Mouse (Mus musculus) hindbrain, postnatal 0 days (tissue): Measurements from ENCODE around the gene Olfr649. TPM values are rescaled to one million over a fixed set of nuclear protein-coding genes. Genes with fewer than 3 reads are reported as not detected.

ENCODE experiments used
- ATAC-seq: fragments of 200-750 bp; cut with Nextera tagmentation; 2 replicates; pipeline ENCODE4 v1.8.0; 2017; ENCODE audit warnings: mild to moderate bottlenecking, moderate TSS enrichment, moderate library complexity
- DNase-seq: peaks from one replicate; pipeline ENCODE4 v3.0.0-alpha.2; 2015; ENCODE audit warnings: low spot score
- H3K27ac ChIP-seq: fragments of 300-500 bp; sonication (generic); 2 replicates; pipeline ENCODE4 v1.5.1; 2014; ENCODE audit warnings: mild to moderate bottlenecking
- H3K27me3 ChIP-seq: fragments of 300-500 bp; sonication (generic); 2 replicates; pipeline ENCODE4 v1.6.1; 2014; ENCODE audit warnings: low read length, mixed read lengths; ENCODE audit not compliant: insufficient read depth
- H3K36me3 ChIP-seq: fragments of 300-500 bp; sonication (generic); 2 replicates; pipeline ENCODE4 v1.6.1; 2014; ENCODE audit warnings: low read length, mixed read lengths; ENCODE audit not compliant: insufficient read depth
- H3K4me1 ChIP-seq: fragments of 300-500 bp; sonication (generic); 2 replicates; pipeline ENCODE4 v1.6.1; 2014; ENCODE audit warnings: antibody characterized with exemption, low read length, mixed read lengths; ENCODE audit not compliant: insufficient read depth
- H3K4me2 ChIP-seq: fragments of 300-500 bp; sonication (generic); 2 replicates; pipeline ENCODE4 v1.6.1; 2014; ENCODE audit warnings: low read depth, mild to moderate bottlenecking, low read length, moderate library complexity, mixed read lengths
- H3K4me3 ChIP-seq: fragments of 300-500 bp; sonication (generic); 2 replicates; pipeline ENCODE4 v1.5.1; 2014; ENCODE audit warnings: low read length
- H3K9ac ChIP-seq: fragments of 300-500 bp; sonication (generic); replicated peaks from 2 replicates; pipeline ENCODE4 v1.6.1; 2014; ENCODE audit warnings: mild to moderate bottlenecking, low read length, moderate library complexity, mixed read lengths
- H3K9me3 ChIP-seq: fragments of 300-500 bp; sonication (generic); 2 replicates; pipeline ENCODE4 v1.6.1; 2016; ENCODE audit warnings: low read length, mixed read lengths
- CTCF ChIP-seq: IDR thresholded peaks from 2 replicates; pipeline ENCODE4 v1.5.1; 2016; ENCODE audit warnings: antibody characterized with exemption, control low read depth, low read depth
- WGBS: fragments of 180-500 bp; shearing (Covaris S2); extraction: QIAGEN DNeasy Blood & Tissue Kit; methylation state at CpG from one replicate; pipeline ENCODE4 v1.1.7; 2014; 5-methylcytosine and 5-hydroxymethylcytosine counted together
- polyA plus RNA-seq: library from polyadenylated mRNA; unstranded; fragments of >200 nt; fragmentation: Nextera tagmentation; extraction: Ambion mirVana; gene quantifications from 2 replicates; pipeline ENCODE4 v1.2.1, GENCODE M21; 2015
- total RNA-seq: library from RNA; depleted of rRNA; stranded (reverse); fragments of >200 nt; gene quantifications from 2 replicates; pipeline ENCODE4 v1.2.3, GENCODE M21; 2014

Olfr649 gene
- total and polyA plus RNA-seq, 2 experiments from 2014 or later: not detected

DNA sequence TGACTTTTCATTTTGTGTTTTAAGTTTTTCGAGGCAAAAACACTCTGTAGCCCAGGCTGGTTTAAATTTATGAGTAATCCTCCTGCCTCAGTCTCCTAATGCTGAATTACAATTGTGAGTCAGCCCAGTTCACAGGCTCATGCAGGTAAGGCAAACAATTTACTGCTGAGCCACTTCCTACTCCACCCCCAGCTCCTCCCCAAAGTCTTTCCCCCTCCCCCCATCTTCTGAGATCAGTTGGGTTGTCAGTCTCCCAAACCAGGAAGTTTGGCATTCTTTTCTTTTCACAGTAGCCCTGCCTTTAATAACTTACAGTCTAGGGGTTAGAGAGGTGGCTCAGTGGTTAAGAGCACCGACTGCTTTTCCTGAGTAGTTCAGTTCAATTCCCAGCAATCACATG is 22.1 kb upstream of the Olfr649 start:
- Histone ChIP-seq H3K4me2 (no peak overlapping the region), H3K4me3 (no peak overlapping the region), H3K27ac (no peak overlapping the region), H3K27me3 (no peaks in the 10 kb centered on the region), H3K4me1 (peaks cover 7% of the 10 kb centered on the region; the same call in 1 of the 2 replicates), H3K9ac (no peak overlapping the region), H3K36me3 (no peaks in the 10 kb centered on the region), H3K9me3 (no peaks in the 10 kb centered on the region)
- 78% methylated on average over 2 of the region's 2 CpGs for WGBS
- ATAC-seq (no peak), DNase-seq (no peak)
- TF ChIP-seq CTCF: no peak

DNA sequence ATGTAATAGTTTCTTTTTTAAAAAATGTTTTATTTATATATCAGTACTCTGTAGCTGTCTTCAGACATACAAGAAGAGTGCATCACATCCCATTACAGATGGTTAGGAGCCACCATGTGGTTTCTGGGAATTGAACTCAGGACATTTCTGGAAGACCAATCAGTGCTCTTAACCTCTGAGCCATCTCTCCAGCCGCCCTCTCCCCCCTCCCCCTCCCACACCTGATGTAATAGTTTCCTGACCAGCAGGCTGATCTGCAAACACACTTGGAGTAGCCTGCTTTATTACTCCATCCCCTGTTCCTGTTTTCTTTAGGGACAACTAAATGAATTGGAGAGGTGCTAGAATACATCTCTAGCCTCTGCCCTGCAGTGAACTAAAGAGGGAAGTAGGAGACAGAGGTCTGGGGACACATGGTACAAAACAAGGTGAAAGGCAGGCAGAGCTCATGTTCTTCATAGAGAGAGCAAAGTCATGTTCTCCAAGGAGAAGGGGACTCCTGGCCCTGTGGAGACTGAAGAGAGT is 20.3 kb upstream of the Olfr649 start:
- no peak for ATAC-seq
- no peaks in the 10 kb centered on the region for H3K36me3 ChIP-seq
- 81% methylated on average over 1 of the region's 1 CpGs for WGBS

DNA sequence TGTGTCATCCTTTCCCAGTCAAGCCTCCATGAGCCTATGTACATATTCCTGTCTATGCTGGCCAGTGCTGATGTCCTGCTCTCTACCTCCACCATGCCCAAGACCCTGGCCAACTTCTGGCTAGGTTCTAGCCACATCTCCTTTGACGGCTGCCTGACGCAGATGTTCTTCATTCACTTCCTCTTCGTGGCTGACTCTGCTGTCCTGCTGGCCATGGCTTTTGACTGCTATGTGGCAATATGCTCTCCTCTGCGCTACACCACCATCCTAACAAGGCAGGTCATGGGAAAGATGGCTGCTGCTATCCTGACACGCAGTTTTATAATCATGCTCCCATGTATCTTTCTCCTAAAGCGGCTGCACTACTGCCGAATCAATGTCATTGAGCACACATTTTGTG is 10.4 kb upstream of the Olfr649 start:
- Histone ChIP-seq H3K4me1 (no peaks in the 10 kb centered on the region), H3K36me3 (no peaks in the 10 kb centered on the region), H3K27ac (no peak overlapping the region), H3K27me3 (no peaks in the 10 kb centered on the region), H3K4me2 (no peak overlapping the region), H3K9ac (no peak overlapping the region), H3K4me3 (no peak overlapping the region), H3K9me3 (no peaks in the 10 kb centered on the region)
- WGBS: 93% methylated on average over 7 of the region's 7 CpGs
- ATAC-seq (no peak), DNase-seq (no peak)
- TF ChIP-seq CTCF: no peak

More for the DNA sequence above, 20.3 kb upstream of the Olfr649 start:
- Histone ChIP-seq H3K4me2 (no peak overlapping the region), H3K9ac (no peak overlapping the region), H3K27me3 (no peaks in the 10 kb centered on the region), H3K4me3 (no peak overlapping the region), H3K27ac (no peak overlapping the region), H3K9me3 (no peaks in the 10 kb centered on the region), H3K4me1 (peaks cover 7% of the 10 kb centered on the region; the same call in 1 of the 2 replicates)
- no peak for TF ChIP-seq CTCF
- DNase-seq: no peak

DNA sequence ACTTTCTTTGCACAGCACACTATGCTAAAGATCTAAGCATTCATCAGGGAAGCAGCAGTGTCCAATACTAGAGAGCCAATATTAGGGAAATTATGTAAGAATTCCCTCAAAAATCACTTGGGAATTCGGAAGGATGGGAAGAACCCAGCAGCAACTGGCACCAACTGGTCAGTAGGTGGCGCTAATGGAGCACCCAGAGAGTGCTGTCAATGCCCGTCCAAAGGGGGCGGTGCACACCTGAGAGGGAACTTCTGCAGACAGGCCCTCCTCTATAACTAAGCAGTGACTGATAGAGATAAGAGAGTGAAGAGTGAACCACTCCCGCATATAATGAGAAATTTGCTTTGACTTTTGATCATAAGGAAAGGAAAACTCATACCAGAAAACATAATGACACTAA is 4.0 kb upstream of the Olfr649 start:
- no peaks in the 10 kb centered on the region for H3K4me1 ChIP-seq
- no peak for ATAC-seq
- peak; percentile 83 for TF ChIP-seq CTCF
- H3K36me3 ChIP-seq: no peaks in the 10 kb centered on the region
- H3K4me3 ChIP-seq: no peak overlapping the region
- peak; percentile 65 for DNase-seq
- H3K9ac ChIP-seq: no peak overlapping the region
- no peaks in the 10 kb centered on the region for H3K27me3 ChIP-seq
- WGBS: 8% methylated on average over 5 of the region's 5 CpGs
- H3K9me3 ChIP-seq: no peaks in the 10 kb centered on the region
- no peak overlapping the region for H3K27ac ChIP-seq
- H3K4me2 ChIP-seq: no peak overlapping the region

DNA sequence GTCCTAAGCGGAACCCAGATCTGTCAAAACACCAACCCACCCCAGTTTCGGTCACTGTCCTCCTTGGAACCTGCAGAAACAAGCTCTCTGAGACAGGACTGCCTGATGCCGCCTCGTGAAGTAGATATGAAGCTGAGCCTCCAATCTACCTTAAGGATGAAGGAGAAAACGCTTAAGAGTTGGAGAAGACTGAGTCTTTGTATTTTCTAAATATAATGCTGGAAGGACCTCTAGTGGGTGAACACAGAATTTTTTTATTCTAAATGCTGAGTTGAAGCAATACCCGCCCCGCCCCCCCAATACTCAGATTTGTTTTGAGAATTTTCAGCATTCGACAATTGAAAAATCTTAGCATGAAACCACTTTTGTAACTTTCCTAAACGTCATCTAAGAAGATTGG is 4.5 kb downstream of the Olfr649 start:
- ATAC-seq (no peak), DNase-seq (peak; percentile 16)
- Histone ChIP-seq H3K9me3 (no peaks in the 10 kb centered on the region), H3K9ac (no peak overlapping the region), H3K36me3 (no peaks in the 10 kb centered on the region), H3K4me3 (no peak overlapping the region), H3K4me2 (no peak overlapping the region), H3K27ac (no peak overlapping the region), H3K27me3 (no peaks in the 10 kb centered on the region), H3K4me1 (no peaks in the 10 kb centered on the region)
- no peak for TF ChIP-seq CTCF
- 65% methylated on average over 9 of the region's 9 CpGs for WGBS

DNA sequence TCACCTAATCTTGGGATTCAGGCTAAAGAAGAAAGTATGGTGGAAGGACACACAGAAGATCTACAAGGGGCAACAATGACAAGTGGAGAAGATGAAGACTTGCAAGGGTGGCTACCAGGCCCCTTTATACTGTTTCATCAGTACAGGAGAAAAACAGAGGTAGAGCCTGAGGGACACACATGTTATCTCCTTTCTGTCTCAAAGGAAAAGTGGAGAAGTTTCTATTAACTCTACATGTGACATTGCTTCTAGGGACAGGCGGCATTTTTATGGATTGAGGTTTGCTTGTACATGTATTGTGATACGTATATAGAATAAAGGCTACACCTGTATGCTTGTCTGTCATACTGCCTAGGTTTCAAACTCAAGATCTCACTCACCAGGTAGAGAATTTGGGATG is 12.5 kb downstream of the Olfr649 start, which contains the start of gene Olfr648:
Gene Olfr648 (minus strand): TSS at position 101 of the 400 bp plus-strand sequence.
- H3K36me3 ChIP-seq: no peaks in the 10 kb centered on the region
- no peak for DNase-seq
- H3K9me3 ChIP-seq: no peaks in the 10 kb centered on the region
- 96% methylated on average over 2 of the region's 2 CpGs for WGBS
- no peak within 1 kb of the TSS for H3K27ac ChIP-seq
- no peaks in the 10 kb centered on the region for H3K27me3 ChIP-seq
- TF ChIP-seq CTCF: no peak
- no peak for ATAC-seq
- H3K4me3 ChIP-seq: no peak within 1 kb of the TSS
- no peak within 1 kb of the TSS for H3K4me2 ChIP-seq
- no peaks in the 10 kb centered on the region for H3K4me1 ChIP-seq
- H3K9ac ChIP-seq: no peak within 1 kb of the TSS

DNA sequence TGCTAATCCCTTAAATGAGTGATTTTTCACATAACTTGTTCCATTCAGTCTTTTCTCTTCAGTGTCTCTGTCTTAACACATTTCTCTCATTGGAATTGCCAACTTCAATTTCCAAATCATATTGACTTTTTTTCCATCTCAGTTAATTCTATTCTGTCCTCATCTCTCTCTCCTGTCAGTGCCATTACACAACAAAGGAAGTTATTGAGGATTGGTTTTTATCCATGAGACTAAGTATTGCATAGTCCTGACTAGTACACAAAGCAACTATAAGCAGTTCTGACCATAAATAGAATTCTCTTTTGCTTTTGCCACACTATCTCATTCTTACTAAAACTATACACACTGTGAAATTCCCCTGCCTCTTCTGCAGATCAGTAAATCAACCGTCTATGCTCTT is 16.7 kb downstream of the Olfr649 start:
- Histone ChIP-seq H3K9ac (no peak overlapping the region), H3K27me3 (no peaks in the 10 kb centered on the region), H3K9me3 (no peaks in the 10 kb centered on the region), H3K4me3 (no peak overlapping the region), H3K4me2 (no peak overlapping the region), H3K4me1 (no peaks in the 10 kb centered on the region), H3K27ac (no peak overlapping the region), H3K36me3 (no peaks in the 10 kb centered on the region)
- DNase-seq (no peak), ATAC-seq (no peak)
- 56% methylated on average over 1 of the region's 1 CpGs for WGBS
- no peak for TF ChIP-seq CTCF
